Mouse (Mus musculus) embryonic facial prominence, embryonic 10.5 days (tissue): Measurements from ENCODE around the gene Rgs9bp. TPM values are rescaled to one million over a fixed set of nuclear protein-coding genes. Genes with fewer than 3 reads are reported as not detected.

Source experiments
- DNase-seq: peaks from one replicate; pipeline ENCODE4 v3.0.0-alpha.2; 2017; ENCODE audit warnings: low spot score
- H3K27ac ChIP-seq: fragments of 300-500 bp; sonication (generic); replicated peaks from 2 replicates; pipeline ENCODE4 v1.5.1; 2016; ENCODE audit warnings: mild to moderate bottlenecking
- H3K27me3 ChIP-seq: fragments of 300-500 bp; sonication (generic); replicated peaks from 2 replicates; pipeline ENCODE4 v1.6.1; 2016; ENCODE audit warnings: low read depth, mild to moderate bottlenecking; ENCODE audit not compliant: poor library complexity, severe bottlenecking
- H3K36me3 ChIP-seq: fragments of 300-500 bp; sonication (generic); replicated peaks from 2 replicates; pipeline ENCODE4 v1.6.1; 2016; ENCODE audit warnings: mild to moderate bottlenecking, moderate library complexity
- H3K4me1 ChIP-seq: fragments of 300-500 bp; sonication (generic); 2 replicates; pipeline ENCODE4 v1.6.1; 2016
- H3K4me3 ChIP-seq: fragments of 300-500 bp; sonication (generic); 2 replicates; pipeline ENCODE4 v1.5.1; 2016; ENCODE audit warnings: mild to moderate bottlenecking, moderate library complexity
- H3K9me3 ChIP-seq: fragments of 300-500 bp; sonication (generic); 2 replicates; pipeline ENCODE4 v1.6.1; 2016; ENCODE audit warnings: mild to moderate bottlenecking
- WGBS: fragments of 180-500 bp; shearing (Covaris S2); methylation state at CpG from one replicate; pipeline ENCODE4 v1.1.7; 2016; 5-methylcytosine and 5-hydroxymethylcytosine counted together
- polyA plus RNA-seq: library from polyadenylated mRNA; unstranded; fragments of >200 nt; fragmentation: Nextera tagmentation; extraction: Ambion mirVana; gene quantifications from 2 replicates; pipeline ENCODE4 v1.2.1, GENCODE M21; 2016

Gene Rgs9bp
- polyA plus RNA-seq = 0.24 and 0.28 TPM in 2 replicates

DNA sequence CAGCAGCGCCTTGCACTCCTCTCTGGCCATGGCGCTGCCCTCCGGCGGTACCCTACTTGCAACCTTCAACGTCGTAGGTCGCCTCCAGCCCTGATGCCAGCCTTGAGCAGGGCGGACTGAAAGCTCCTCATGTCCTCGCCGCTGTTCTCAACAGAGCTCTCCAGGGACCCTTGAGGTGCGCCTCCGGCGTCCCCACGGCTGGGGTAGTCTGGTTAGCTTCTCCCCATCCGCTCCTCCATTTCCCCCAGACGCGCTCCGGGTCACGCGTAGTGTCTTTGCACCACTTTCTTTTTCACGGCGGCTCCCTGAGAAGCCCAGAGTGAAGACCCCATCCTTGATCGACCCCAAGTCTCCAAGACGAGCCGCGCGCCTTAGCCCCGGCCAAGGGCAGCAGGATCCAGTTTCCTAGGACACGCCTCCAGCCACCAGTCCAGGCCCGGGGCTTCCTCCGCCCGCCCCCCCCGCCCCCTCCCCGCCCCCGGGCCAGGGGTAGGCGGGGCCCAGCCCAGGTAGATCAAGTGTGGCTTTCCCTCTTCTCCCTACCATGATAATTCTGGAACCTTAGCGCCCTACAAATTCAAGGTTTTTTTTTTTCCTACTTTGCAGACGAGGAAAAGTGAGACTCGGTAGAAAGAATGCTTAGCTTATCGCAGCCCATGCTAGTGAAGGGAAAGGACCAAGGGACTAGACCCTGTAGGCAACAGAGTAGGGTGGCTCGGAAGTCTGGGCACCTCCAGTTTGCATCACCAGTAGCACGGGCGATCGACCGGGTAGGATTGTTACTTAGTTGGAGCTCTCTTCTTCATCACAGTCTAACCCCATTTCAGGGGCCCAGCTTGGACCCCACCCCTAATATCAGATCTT is at the start of gene Rgs9bp:
TSS of gene Rgs9bp (minus strand) at position 392 of the 864 bp plus-strand sequence.
- H3K27me3 ChIP-seq = peaks cover 46% of the 10 kb centered on the region
- peak; percentile 88 for DNase-seq
- H3K9me3 ChIP-seq = no peaks in the 10 kb centered on the region
- peaks cover 43% of the 10 kb centered on the region for H3K4me1 ChIP-seq
- no peaks in the 10 kb centered on the region for H3K36me3 ChIP-seq
- peak within 1 kb of the TSS; percentile 91 for H3K27ac ChIP-seq
- H3K4me3 ChIP-seq = peak within 1 kb of the TSS; percentile 96
- under 1% methylated on average over 45 of the region's 45 CpGs for WGBS

DNA sequence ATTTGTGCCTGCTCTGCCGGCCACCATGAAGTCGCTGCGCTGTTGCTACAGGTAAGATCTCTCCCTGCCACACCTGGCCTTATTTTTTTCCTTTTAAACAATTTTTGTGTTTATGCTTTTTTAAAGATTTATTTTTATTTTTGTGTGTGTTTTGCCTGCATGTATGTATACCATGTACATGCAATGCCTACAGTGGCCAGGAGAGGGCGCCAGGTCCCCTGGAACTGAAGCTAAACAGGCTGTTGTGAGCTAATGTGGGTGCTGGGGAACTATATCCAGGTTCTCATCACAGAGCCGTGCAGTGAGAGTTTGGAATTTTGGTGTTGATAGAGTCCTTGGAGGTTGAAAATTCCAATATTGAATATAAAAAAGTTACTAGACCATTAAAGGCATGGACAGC is 43.1 kb upstream of the Rgs9bp start:
- Histone ChIP-seq H3K4me3 (no peak overlapping the region), H3K27ac (no peak overlapping the region), H3K4me1 (no peaks in the 10 kb centered on the region), H3K36me3 (peaks cover 92% of the 10 kb centered on the region), H3K9me3 (no peaks in the 10 kb centered on the region), H3K27me3 (no peaks in the 10 kb centered on the region)
- WGBS = 73% methylated on average over 5 of the region's 5 CpGs
- peak; percentile 50 for DNase-seq

DNA sequence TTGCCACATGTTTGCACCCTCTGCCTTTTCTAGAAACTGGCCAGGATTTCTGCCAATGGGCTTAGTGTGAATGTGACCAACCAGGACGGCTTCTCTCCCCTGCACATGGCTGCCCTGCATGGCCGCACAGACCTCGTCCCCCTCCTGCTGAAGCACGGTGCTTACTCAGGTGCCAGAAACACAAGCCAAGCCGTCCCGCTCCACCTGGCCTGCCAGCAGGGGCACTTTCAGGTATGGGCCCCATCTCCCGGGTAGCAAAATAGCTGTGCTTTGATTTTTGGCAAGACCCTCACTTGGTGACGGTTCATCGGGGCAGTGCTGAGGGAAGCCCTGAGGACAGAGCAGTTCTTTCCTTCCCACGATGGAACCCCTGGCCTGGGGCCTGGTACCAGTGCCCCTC is 42.0 kb upstream of the Rgs9bp start:
- WGBS = 93% methylated on average over 10 of the region's 10 CpGs
- no peaks in the 10 kb centered on the region for H3K4me1 ChIP-seq
- H3K4me3 ChIP-seq = no peak overlapping the region
- peaks cover 93% of the 10 kb centered on the region for H3K36me3 ChIP-seq
- no peaks in the 10 kb centered on the region for H3K9me3 ChIP-seq
- DNase-seq = no peak
- no peak overlapping the region for H3K27ac ChIP-seq
- H3K27me3 ChIP-seq = no peaks in the 10 kb centered on the region

DNA sequence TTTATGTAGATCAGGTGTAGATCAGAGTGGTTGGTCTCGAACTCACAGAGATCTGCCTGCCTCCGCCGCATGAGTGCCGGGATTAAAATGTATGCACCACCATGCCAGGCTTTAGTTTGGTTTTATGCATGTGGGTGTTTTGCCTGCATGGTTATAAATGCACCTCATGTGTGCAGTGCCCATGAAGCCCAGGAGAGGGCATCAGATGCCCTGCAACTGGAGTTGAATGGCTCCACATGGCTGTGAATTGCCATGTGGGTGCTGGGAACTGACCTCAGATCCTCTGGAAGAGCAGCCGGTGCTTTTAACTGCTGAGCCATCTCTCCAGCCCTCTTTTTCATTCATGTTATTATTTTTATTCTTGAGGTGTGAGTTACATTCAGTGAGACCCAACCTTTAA is 40.7 kb upstream of the Rgs9bp start:
- no peaks in the 10 kb centered on the region for H3K9me3 ChIP-seq
- no peak for DNase-seq
- 95% methylated on average over 5 of the region's 5 CpGs for WGBS
- H3K4me1 ChIP-seq = no peaks in the 10 kb centered on the region
- H3K27me3 ChIP-seq = no peaks in the 10 kb centered on the region
- no peak overlapping the region for H3K27ac ChIP-seq
- H3K4me3 ChIP-seq = no peak overlapping the region
- H3K36me3 ChIP-seq = peaks cover 93% of the 10 kb centered on the region

DNA sequence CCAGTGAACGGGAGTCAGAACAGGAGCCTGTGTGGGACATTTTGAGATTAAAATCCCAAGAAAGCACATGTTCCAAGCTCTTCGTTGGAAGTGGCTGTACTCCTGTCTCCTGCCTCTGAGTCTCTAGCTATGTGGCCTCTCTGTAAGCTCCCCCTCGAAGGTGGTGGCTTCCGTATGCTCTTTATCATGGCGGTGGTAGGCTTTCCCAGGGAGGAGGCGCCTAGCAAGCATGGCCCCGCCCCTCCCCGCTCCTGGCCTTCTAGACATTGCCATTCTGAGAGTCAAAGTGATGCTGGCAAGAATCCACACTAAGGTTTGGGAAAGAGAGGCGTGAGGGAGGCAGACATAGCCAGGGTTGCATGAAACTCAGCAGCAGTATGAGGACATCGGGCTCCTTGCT is 37.2 kb upstream of the Rgs9bp start:
- Histone ChIP-seq H3K27me3 (no peaks in the 10 kb centered on the region), H3K4me3 (no peak overlapping the region), H3K36me3 (peaks cover 92% of the 10 kb centered on the region), H3K27ac (no peak overlapping the region), H3K9me3 (no peaks in the 10 kb centered on the region), H3K4me1 (no peaks in the 10 kb centered on the region)
- DNase-seq = no peak
- WGBS = 93% methylated on average over 10 of the region's 10 CpGs

DNA sequence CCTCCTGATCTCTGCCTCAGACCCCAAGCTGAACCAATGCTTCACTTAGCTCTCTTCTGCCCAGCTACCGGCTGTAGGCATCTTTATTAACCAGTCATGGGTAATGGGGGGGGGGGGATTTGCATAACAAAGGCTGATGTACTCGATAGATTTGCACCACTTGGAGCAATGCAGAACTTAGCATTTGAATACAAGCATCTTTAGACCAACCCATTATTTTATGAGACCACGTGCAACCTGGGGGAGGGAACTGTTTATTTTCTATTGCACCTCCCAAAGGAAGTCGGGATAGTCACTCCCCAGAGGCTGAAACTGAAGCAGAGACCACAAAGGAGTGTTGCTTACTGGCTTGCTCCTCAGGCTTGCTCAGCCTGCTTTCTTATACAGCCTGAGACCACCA is 32.1 kb upstream of the Rgs9bp start:
- H3K4me3 ChIP-seq = no peak overlapping the region
- H3K4me1 ChIP-seq = no peaks in the 10 kb centered on the region
- 80% methylated on average over 4 of the region's 4 CpGs for WGBS
- peaks cover 93% of the 10 kb centered on the region for H3K36me3 ChIP-seq
- no peak for DNase-seq
- no peak overlapping the region for H3K27ac ChIP-seq
- no peaks in the 10 kb centered on the region for H3K27me3 ChIP-seq
- no peaks in the 10 kb centered on the region for H3K9me3 ChIP-seq

DNA sequence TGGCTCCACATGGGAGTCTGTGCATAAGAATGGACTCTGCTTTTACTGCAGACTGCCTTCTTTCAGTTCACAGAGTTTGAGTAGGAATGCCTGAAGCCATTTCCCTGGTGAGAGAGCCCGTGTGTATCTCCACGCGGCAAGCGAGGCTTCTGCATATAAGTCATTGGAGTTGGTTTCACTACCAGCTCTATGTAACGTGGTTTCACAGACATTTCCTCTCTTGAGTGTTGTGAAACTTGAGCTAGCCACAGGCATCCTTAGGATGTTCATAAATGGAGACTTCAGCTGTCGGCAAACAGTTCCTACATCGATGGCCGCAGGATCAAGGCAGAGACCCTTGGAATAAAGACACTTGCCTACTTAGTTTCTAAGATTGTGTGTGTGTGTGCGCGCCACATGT is 23.9 kb upstream of the Rgs9bp start:
- H3K27ac ChIP-seq = no peak overlapping the region
- H3K4me3 ChIP-seq = no peak overlapping the region
- peaks cover 93% of the 10 kb centered on the region for H3K36me3 ChIP-seq
- H3K9me3 ChIP-seq = peaks cover 3% of the 10 kb centered on the region; the same call in 1 of the 2 replicates
- H3K27me3 ChIP-seq = no peaks in the 10 kb centered on the region
- 94% methylated on average over 10 of the region's 10 CpGs for WGBS
- no peak for DNase-seq
- no peaks in the 10 kb centered on the region for H3K4me1 ChIP-seq

DNA sequence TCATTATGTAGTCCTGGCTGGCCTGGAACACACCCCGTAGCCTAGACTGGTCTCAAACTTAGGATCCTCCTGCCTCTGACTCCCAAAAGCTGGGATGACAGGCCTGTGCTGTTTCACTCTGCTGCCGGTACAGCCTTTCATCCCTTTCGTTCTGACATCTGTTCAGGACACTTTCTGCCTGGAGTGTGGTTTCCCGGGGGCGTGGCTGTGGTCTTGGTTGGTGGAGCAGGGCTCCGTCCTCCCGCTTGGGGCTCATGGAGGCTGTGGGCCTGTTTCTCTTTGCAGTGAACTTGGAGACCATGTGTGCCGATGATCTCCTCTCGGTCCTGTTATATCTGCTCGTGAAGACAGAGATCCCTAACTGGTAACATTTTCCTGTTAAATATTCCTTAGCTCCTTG is 21.4 kb upstream of the Rgs9bp start:
- Histone ChIP-seq H3K27me3 (no peaks in the 10 kb centered on the region), H3K4me1 (no peaks in the 10 kb centered on the region), H3K4me3 (no peak overlapping the region), H3K36me3 (peaks cover 93% of the 10 kb centered on the region), H3K27ac (no peak overlapping the region), H3K9me3 (peaks cover 3% of the 10 kb centered on the region; the same call in 1 of the 2 replicates)
- WGBS = 94% methylated on average over 10 of the region's 10 CpGs
- no peak for DNase-seq

DNA sequence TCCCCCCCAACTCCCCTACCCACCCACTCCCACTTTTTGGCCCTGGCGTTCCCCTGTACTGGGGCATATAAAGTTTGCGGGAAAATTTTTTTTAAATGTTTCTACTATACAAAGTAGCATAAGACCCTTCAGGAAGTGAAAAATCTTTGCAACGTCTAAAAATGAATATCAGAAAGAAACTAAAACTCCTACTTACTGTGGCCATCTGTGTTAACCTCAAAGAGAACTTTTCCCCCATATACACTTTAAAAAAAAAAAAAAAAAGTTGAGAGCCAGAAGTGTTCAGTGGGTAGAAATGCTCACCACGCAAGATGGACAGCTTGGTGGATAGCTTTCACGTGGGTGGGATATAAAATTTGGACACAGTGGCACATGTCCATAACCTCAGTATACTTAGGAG is 17.4 kb upstream of the Rgs9bp start:
- no peak overlapping the region for H3K27ac ChIP-seq
- peaks cover 79% of the 10 kb centered on the region for H3K36me3 ChIP-seq
- no peaks in the 10 kb centered on the region for H3K4me1 ChIP-seq
- H3K27me3 ChIP-seq = no peaks in the 10 kb centered on the region
- peaks cover 3% of the 10 kb centered on the region; the same call in 1 of the 2 replicates for H3K9me3 ChIP-seq
- 93% methylated on average over 5 of the region's 5 CpGs for WGBS
- no peak overlapping the region for H3K4me3 ChIP-seq
- no peak for DNase-seq

DNA sequence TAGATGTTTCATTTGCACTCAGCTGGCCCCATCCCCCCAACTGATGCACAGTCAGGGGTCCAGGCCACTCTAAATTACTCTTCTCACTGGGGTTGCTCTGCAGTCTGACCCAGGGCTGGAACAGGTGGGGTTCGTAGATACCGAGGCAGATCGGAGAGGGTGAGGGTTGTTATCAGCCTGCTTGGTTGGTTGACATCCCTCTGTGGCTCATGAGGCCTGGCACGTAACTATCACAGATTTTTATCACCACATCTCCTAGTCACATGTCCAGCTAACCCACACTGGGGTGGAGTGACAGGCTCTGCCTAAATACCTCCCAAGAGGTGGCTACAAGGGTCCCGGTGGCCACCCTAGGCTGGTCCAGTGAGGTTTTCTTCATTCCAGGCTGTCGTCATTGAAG is 15.7 kb upstream of the Rgs9bp start:
- H3K9me3 ChIP-seq = no peaks in the 10 kb centered on the region
- DNase-seq = no peak
- 87% methylated on average over 6 of the region's 6 CpGs for WGBS
- H3K27ac ChIP-seq = no peak overlapping the region
- H3K36me3 ChIP-seq = peaks cover 76% of the 10 kb centered on the region
- no peaks in the 10 kb centered on the region for H3K27me3 ChIP-seq
- no peak overlapping the region for H3K4me3 ChIP-seq
- H3K4me1 ChIP-seq = no peaks in the 10 kb centered on the region

DNA sequence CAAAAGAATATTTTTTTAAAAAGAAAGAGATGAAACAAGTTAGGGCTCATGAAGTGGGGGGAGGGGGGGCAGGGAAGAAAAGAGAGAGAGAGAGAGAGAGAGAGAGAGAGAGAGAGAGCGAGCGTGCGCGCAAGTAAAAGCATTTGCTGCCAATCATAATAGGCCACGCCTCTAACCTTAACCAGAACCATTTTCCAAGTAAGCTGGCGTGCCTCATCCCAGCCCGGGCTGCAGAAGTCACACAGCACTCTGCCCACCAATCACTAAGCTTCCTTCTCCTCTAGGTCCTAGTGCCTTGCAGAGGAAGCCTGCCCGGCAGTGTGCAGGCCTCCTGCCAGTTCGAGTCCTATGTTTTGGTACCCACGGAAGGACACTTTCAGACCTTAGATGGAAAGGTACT is 14.6 kb upstream of the Rgs9bp start:
- WGBS = 92% methylated on average over 10 of the region's 10 CpGs
- H3K36me3 ChIP-seq = peaks cover 79% of the 10 kb centered on the region
- H3K27me3 ChIP-seq = no peaks in the 10 kb centered on the region
- H3K4me1 ChIP-seq = no peaks in the 10 kb centered on the region
- DNase-seq = no peak
- H3K9me3 ChIP-seq = no peaks in the 10 kb centered on the region
- H3K27ac ChIP-seq = no peak overlapping the region
- no peak overlapping the region for H3K4me3 ChIP-seq

DNA sequence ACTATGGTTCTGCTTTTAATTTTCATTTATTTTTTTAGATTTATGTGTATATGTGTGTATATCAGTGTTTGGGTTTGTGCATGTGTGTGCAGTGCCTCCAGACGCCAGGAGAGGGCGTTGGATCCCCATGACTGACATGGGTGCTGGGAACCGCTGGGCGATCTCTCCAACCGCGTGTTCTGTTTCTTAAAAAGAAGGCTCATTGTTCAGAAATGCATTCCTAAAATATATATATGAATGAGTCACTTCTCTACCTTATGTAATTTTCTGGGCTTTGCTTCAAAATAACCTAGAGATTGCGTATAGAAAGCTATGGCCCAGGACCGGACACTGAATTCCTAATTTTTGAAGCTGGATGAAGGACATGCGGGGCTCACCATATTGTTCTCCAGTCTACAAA is 14.1 kb upstream of the Rgs9bp start:
- Histone ChIP-seq H3K27ac (no peak overlapping the region), H3K27me3 (no peaks in the 10 kb centered on the region), H3K36me3 (peaks cover 80% of the 10 kb centered on the region), H3K4me1 (no peaks in the 10 kb centered on the region), H3K9me3 (no peaks in the 10 kb centered on the region), H3K4me3 (no peak overlapping the region)
- DNase-seq = no peak
- WGBS = 93% methylated on average over 9 of the region's 9 CpGs

DNA sequence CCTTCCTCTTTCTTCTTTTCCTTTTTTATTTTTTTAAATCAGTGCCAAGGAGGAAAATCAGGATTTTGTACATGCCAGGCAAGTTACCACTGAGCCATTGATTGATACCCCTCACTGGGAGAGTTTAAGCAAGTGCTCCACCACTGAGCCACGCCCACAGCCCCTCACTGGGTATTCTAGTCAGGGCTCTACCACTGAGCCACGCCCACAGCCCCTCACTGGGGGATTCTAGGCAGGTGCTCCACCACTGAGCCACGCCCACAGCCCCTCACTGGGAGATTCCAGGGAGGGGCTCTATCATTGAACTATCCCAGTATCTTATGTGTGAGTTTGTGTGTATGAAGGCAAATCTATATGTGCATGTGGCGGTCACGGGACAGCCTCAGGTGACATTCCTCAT is 8.9 kb upstream of the Rgs9bp start:
- 92% methylated on average over 5 of the region's 5 CpGs for WGBS
- Histone ChIP-seq H3K27me3 (no peaks in the 10 kb centered on the region), H3K4me1 (no peaks in the 10 kb centered on the region), H3K4me3 (no peak overlapping the region), H3K36me3 (peaks cover 69% of the 10 kb centered on the region), H3K27ac (no peak overlapping the region), H3K9me3 (no peaks in the 10 kb centered on the region)
- no peak for DNase-seq
